ENCODE assay signal across 8 mouse cellular contexts in the genomic region with DNA sequence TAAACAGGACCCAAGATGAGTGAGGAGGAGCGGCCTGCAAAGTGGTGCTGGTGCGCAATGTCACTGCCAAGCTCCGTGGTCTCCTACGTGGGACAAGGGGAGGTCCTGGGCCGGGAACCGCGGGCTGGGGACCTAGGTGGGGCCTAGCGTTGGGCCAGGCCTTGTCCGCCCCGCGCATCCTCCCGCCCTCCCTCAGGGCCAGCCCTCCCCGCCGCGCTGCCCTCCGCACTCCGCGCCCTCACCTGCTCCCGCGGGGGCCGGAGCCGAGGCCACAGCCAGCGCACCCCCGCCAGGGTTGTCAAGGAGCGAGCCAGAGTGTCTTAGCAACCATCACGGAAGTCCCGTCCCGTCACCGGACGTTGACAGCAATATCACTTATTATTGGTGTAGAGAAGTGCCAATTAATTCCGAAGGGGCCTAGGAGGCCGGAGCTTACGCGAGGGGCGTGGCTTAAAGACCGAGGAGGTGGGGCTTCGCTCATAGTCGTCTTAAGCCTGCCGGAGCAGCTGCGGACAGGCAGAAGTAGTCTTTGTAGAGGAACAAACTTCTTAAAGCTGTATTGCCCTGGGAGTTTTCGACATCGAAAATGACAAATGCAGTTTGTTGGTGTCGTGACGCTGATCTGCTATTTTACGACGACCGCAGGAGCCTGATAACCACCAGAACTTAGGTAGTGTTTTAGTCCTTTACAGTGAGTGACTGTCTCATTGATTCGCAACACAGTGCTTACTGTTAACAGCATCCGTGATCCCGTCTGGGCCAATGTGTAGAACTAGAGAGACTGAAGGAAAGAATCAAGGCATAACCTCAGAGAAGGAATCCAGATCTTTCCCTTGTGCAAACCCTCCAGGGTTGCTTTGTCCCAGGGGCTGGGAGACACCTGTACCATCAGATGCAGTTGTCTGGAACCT. TPM values are rescaled to one million over a fixed set of nuclear protein-coding genes. Genes with fewer than 3 reads are reported as not detected.
A peak's percentile ranks its signal among the peaks of the same experiment; 100 is the strongest.
DNase-seq lines count a peak whose midpoint lies in the region; ATAC-seq lines count a peak whose summit lies in the region.

No protein-coding gene starts in this region.

- peaks cover 25% of the 10 kb centered on the region; the same call in 1 of the 2 replicates for H3K79me2 ChIP-seq in macrophage (ENCODE audit: inconsistent target)

- peak overlapping the region; percentile 83 for H3K4me2 ChIP-seq in hindbrain, embryonic 16.5 days (ENCODE audit: low read length)

- ATAC-seq in hindbrain, embryonic 16.5 days: peak; percentile 99

- H3K36me3 ChIP-seq in hindbrain, embryonic 16.5 days (ENCODE audit: control insufficient read depth, insufficient read depth, low read length): no peaks in the 10 kb centered on the region
- H3K36me3 ChIP-seq in macrophage (ENCODE audit: inconsistent target): no peaks in the 10 kb centered on the region

- H3K27me3 ChIP-seq in hindbrain, embryonic 16.5 days (replicated peaks; ENCODE audit: control insufficient read depth, insufficient read depth, low read length): no peaks in the 10 kb centered on the region

- under 1% methylated on average over 50 of the region's 50 CpGs for WGBS in hindbrain, embryonic 16.5 days
- WGBS in macrophage (ENCODE audit: missing documents): 1% methylated on average over 50 of the region's 50 CpGs

- DNase-seq in WW6 (ENCODE audit: low read depth, low spot score): peak; percentile 92
- DNase-seq in cerebellum, postnatal 4 days (ENCODE audit: low spot score in 2 of 2): peak; percentile 74 to 91
- peak; percentile 98 for DNase-seq in gastrocnemius, adult 18-20 months (ENCODE audit: low spot score)
- peak; percentile 94 to 95 for DNase-seq in left cerebral cortex, adult 18-20 months (ENCODE audit: low spot score in 2 of 2)
- DNase-seq in right cerebral cortex, adult 18-20 months: peak; percentile 97
- DNase-seq in urinary bladder, postnatal 10 days (ENCODE audit: low spot score): peak; percentile 86

- peak overlapping the region; percentile 88 for H3K4me3 ChIP-seq in hindbrain, embryonic 16.5 days (ENCODE audit: low read length)
- H3K4me3 ChIP-seq in macrophage (ENCODE audit: inconsistent target): peak overlapping the region; percentile 85

- peaks cover 14% of the 10 kb centered on the region for H3K4me1 ChIP-seq in hindbrain, embryonic 16.5 days (ENCODE audit: control insufficient read depth, insufficient read depth, low read depth, low read length)

- H3K9ac ChIP-seq in hindbrain, embryonic 16.5 days (ENCODE audit: low read depth, low read length): peak overlapping the region; percentile 84

- H3K27ac ChIP-seq in hindbrain, embryonic 16.5 days (ENCODE audit: low read depth, low read length): peak overlapping the region; percentile 83
- peak overlapping the region; percentile 16 for H3K27ac ChIP-seq in macrophage

- no peaks in the 10 kb centered on the region for H3K9me3 ChIP-seq in hindbrain, embryonic 16.5 days (ENCODE audit: control insufficient read depth, low read length)

RNA-seq across cellular contexts. Expression of gene Dnal4, which starts 3.3 kb away (rescaled TPM):
- total RNA-seq in gastrocnemius, adult 18-20 months (2021): 1 to 10 TPM; 5.7 to 6.5 TPM
- polyA plus RNA-seq in hindbrain, embryonic 16.5 days (2015; fragmentation: Nextera tagmentation; extraction: Ambion mirVana): 61.8 and 64.9 TPM in 2 replicates
- total RNA-seq in left cerebral cortex, adult 18-20 months (2021): 10 to 100 TPM; 53.0 to 56.9 TPM
- 10 to 100 TPM in 12 of 26 experiments, 1 to 10 TPM in 14; 1.4 to 17.5 (median 9.2) TPM for total RNA-seq in macrophage (2018; cell fraction: chromatin; rRNA removed)
- total RNA-seq in macrophage (2018; cell fraction: cytosol; rRNA removed): 10 to 100 TPM; 14.4 to 28.7 (median 23.6) TPM
- total RNA-seq in macrophage (2018; cell fraction: nucleus; rRNA removed): 10 to 100 TPM in 14 of 26 experiments, 1 to 10 TPM in 12; 3.7 to 20.6 (median 10.9) TPM
- polyA plus RNA-seq in macrophage (2018): 16.8 to 18.9 TPM (median 17.3 TPM) in 3 replicates

RNA-seq across cellular contexts. Expression of gene Nptxr, which starts 30.2 kb away (rescaled TPM):
- total RNA-seq in gastrocnemius, adult 18-20 months (2021): under 1 TPM; 0.50 to 0.76 TPM
- 44.1 and 58.7 TPM in 2 replicates for polyA plus RNA-seq in hindbrain, embryonic 16.5 days (2015; fragmentation: Nextera tagmentation; extraction: Ambion mirVana)
- 100 to 1,000 TPM; 691 to 759 TPM for total RNA-seq in left cerebral cortex, adult 18-20 months (2021)
- under 1 TPM in 14 of 26 experiments, not detected in 12; 0.12 to 0.70 (median 0.24) TPM for total RNA-seq in macrophage (2018; cell fraction: chromatin; rRNA removed)
- under 1 TPM; 0.08 to 0.78 (median 0.40) TPM for total RNA-seq in macrophage (2018; cell fraction: cytosol; rRNA removed)
- total RNA-seq in macrophage (2018; cell fraction: nucleus; rRNA removed): 1 to 10 TPM in 1 of 26 experiments, under 1 TPM in 23, not detected in 2; 0.06 to 2.5 (median 0.36) TPM
- polyA plus RNA-seq in macrophage (2018): 0.20 to 0.89 TPM (median 0.76 TPM) in 3 replicates

RNA-seq across cellular contexts. Expression of gene Sun2, which starts 32.0 kb away (rescaled TPM):
- total RNA-seq in gastrocnemius, adult 18-20 months (2021): 10 to 100 TPM; 79.0 to 81.8 TPM
- 4.6 and 4.7 TPM in 2 replicates for polyA plus RNA-seq in hindbrain, embryonic 16.5 days (2015; fragmentation: Nextera tagmentation; extraction: Ambion mirVana)
- total RNA-seq in left cerebral cortex, adult 18-20 months (2021): 10 to 100 TPM; 46.7 to 49.4 TPM
- total RNA-seq in macrophage (2018; cell fraction: chromatin; rRNA removed): 100 to 1,000 TPM in 13 of 26 experiments, 10 to 100 TPM in 13; 46.7 to 181 (median 101) TPM
- total RNA-seq in macrophage (2018; cell fraction: cytosol; rRNA removed): 10 to 100 TPM; 31.3 to 82.7 (median 47.5) TPM
- total RNA-seq in macrophage (2018; cell fraction: nucleus; rRNA removed): 100 to 1,000 TPM in 13 of 26 experiments, 10 to 100 TPM in 13; 58.5 to 176 (median 98.2) TPM
- polyA plus RNA-seq in macrophage (2018): 29.8 to 44.7 TPM (median 30.4 TPM) in 3 replicates

RNA-seq across cellular contexts. Expression of gene Npcd, which starts 59.7 kb away (rescaled TPM):
- total RNA-seq in gastrocnemius, adult 18-20 months (2021): under 1 TPM in 1 of 2 experiments, not detected in 1; 0.55 TPM
- polyA plus RNA-seq in hindbrain, embryonic 16.5 days (2015; fragmentation: Nextera tagmentation; extraction: Ambion mirVana): 0.41 and 0.67 TPM in 2 replicates
- total RNA-seq in left cerebral cortex, adult 18-20 months (2021): 10 to 100 TPM in 1 of 2 experiments, 1 to 10 TPM in 1; 6.8 to 28.8 TPM
- under 1 TPM in 1 of 26 experiments, not detected in 25; 0.75 TPM for total RNA-seq in macrophage (2018; cell fraction: chromatin; rRNA removed)
- under 1 TPM in 2 of 26 experiments, not detected in 24; 0.10 to 0.19 TPM for total RNA-seq in macrophage (2018; cell fraction: cytosol; rRNA removed)
- under 1 TPM in 1 of 26 experiments, not detected in 25; 0.78 TPM for total RNA-seq in macrophage (2018; cell fraction: nucleus; rRNA removed)
- not detected in 3 replicates for polyA plus RNA-seq in macrophage (2018)

Comparison
In these comparisons a context has a peak if more than half of its experiments do, and no peak if none do; other contexts are left out.
1. Peak in every context shown above with its lines: DNase-seq, ATAC-seq, H3K4me3 ChIP-seq and H3K27ac ChIP-seq.
2. RNA of gene Dnal4, which starts 3.3 kb away (total RNA-seq): 53.0 to 56.9 TPM in left cerebral cortex, adult 18-20 months; 5.7 to 6.5 TPM in gastrocnemius, adult 18-20 months; every median in the first group is over 4 times any median in the second.
3. RNA of gene Nptxr, which starts 30.2 kb away (total RNA-seq): 691 to 759 TPM in left cerebral cortex, adult 18-20 months; 0.50 to 0.76 TPM in gastrocnemius, adult 18-20 months; every median in the first group is over 100 times any median in the second.